In the genomic region with DNA sequence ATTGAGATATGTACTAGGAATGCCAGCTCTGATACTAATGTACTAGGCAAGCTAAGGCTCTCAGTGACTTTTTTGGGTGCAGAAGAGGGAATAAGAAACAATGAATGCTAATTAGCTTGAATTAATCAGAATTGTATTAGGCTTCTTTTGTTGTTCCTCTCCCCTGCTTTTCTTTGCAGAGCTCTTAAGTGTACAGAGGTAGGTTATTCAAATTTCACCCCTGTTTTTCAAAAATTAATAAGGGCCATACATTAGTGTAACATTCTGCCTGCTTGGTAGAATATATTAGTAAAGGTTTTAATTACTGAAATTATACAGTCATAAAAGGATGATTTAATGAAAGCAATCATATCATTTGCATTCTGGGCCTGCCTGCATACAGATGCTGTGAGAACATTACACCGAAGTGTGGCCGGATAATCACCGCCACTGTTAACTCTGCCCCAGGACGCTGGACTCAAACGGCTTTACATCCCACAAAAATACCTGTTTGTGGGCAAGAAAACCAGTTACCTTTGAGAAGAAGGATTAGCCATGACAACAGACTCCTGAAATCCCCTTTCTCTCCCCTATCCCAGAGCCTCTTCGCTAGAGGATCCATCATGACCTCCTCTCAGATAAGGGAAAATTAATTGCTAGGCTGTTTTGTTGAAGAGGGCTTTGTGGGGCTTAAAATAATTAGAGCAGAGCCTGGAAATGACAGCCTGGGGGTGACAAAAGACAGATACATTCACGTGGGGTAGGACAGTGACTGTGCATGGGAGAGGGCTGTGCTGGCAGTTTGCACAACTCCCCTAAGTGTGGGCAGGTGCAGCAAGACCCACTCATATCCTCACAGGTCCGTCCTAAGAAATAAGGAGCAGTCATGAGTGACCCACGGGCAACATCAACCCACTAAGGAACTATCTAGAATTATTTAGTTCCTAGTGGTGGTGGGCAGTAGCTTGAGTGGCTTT, we compare ENCODE assay signal across 28 mouse cellular contexts. TPM values are rescaled to one million over a fixed set of nuclear protein-coding genes. Genes with fewer than 3 reads are reported as not detected.
DNase-seq lines count a peak whose midpoint lies in the region; ATAC-seq lines count a peak whose summit lies in the region.
"Had no signal": no experiment of that assay in that cellular context is flagged by ENCODE, and none has a peak within 500 bp of the region (broad histone marks: within the 10 kb centered on the region; RNA-seq: fewer than 3 reads in every experiment).

No protein-coding gene starts in this region.

- H3K9ac ChIP-seq in forebrain, embryonic 13.5 days, result no peak overlapping the region
- H3K9ac ChIP-seq in midbrain, embryonic 14.5 days (replicated peaks; ENCODE audit: low read length), result no peak overlapping the region
- H3K9ac ChIP-seq in hindbrain, embryonic 16.5 days (ENCODE audit: low read depth, low read length), result no peak overlapping the region
- H3K9ac ChIP-seq: embryonic facial prominence, embryonic 15.5 days; limb, embryonic 12.5 days; liver, embryonic 12.5 days had no signal

- no peaks in the 10 kb centered on the region for H3K27me3 ChIP-seq in forebrain, embryonic 13.5 days
- no peaks in the 10 kb centered on the region for H3K27me3 ChIP-seq in forebrain, embryonic 10.5 days (ENCODE audit: poor library complexity, severe bottlenecking)
- H3K27me3 ChIP-seq in midbrain, embryonic 14.5 days (ENCODE audit: control insufficient read depth, insufficient read depth, low read length), result no peaks in the 10 kb centered on the region
- no peaks in the 10 kb centered on the region for H3K27me3 ChIP-seq in midbrain, embryonic 10.5 days (ENCODE audit: low read depth, poor library complexity, severe bottlenecking)
- no peaks in the 10 kb centered on the region for H3K27me3 ChIP-seq in hindbrain, embryonic 16.5 days (replicated peaks; ENCODE audit: control insufficient read depth, insufficient read depth, low read length)
- H3K27me3 ChIP-seq: embryonic facial prominence, embryonic 15.5 days; limb, embryonic 12.5 days; liver, embryonic 12.5 days; Patski had no signal

- ATAC-seq in forebrain, embryonic 13.5 days, result peak; percentile 58
- peak; percentile 60; the same call in 1 of the 2 replicates for ATAC-seq in midbrain, embryonic 14.5 days (ENCODE audit: low FRiP score, low TSS enrichment)
- ATAC-seq in hindbrain, embryonic 16.5 days, result peak; percentile 71
- ATAC-seq: CD4-positive, CD25-positive, alpha-beta regulatory T cell, adult 4 months; inflammation-experienced regulatory T-cells, adult 6 months; liver, embryonic 12.5 days; Patski had no signal

- H3K27ac ChIP-seq in forebrain, embryonic 13.5 days, result 0 out of 2 replicates have a peak overlapping the region, but pooled peaks have one; percentile 8
- no peak overlapping the region for H3K27ac ChIP-seq in forebrain, embryonic 10.5 days
- peak overlapping the region; percentile 71 for H3K27ac ChIP-seq in midbrain, embryonic 14.5 days (replicated peaks; ENCODE audit: low read depth, low read length)
- no peak overlapping the region for H3K27ac ChIP-seq in midbrain, embryonic 10.5 days (replicated peaks)
- H3K27ac ChIP-seq in hindbrain, embryonic 16.5 days (ENCODE audit: low read depth, low read length), result peak overlapping the region; percentile 37; the same call in 1 of the 2 replicates
- H3K27ac ChIP-seq: embryonic facial prominence, embryonic 15.5 days; limb, embryonic 12.5 days; liver, embryonic 12.5 days had no signal

- no peak overlapping the region for H3K4me2 ChIP-seq in forebrain, embryonic 13.5 days
- H3K4me2 ChIP-seq in midbrain, embryonic 14.5 days (ENCODE audit: low read length), result no peak overlapping the region
- no peak overlapping the region for H3K4me2 ChIP-seq in hindbrain, embryonic 16.5 days (ENCODE audit: low read length)
- H3K4me2 ChIP-seq: embryonic facial prominence, embryonic 15.5 days; limb, embryonic 12.5 days; liver, embryonic 12.5 days had no signal

- H3K9me3 ChIP-seq in forebrain, embryonic 13.5 days (replicated peaks), result no peaks in the 10 kb centered on the region
- no peaks in the 10 kb centered on the region for H3K9me3 ChIP-seq in forebrain, embryonic 10.5 days
- H3K9me3 ChIP-seq in midbrain, embryonic 14.5 days (ENCODE audit: control insufficient read depth, low read length), result no peaks in the 10 kb centered on the region
- no peaks in the 10 kb centered on the region for H3K9me3 ChIP-seq in midbrain, embryonic 10.5 days (replicated peaks)
- no peaks in the 10 kb centered on the region for H3K9me3 ChIP-seq in hindbrain, embryonic 16.5 days (ENCODE audit: control insufficient read depth, low read length)
- H3K9me3 ChIP-seq: embryonic facial prominence, embryonic 15.5 days; limb, embryonic 12.5 days; liver, embryonic 12.5 days had no signal

- no peaks in the 10 kb centered on the region for H3K36me3 ChIP-seq in forebrain, embryonic 13.5 days (ENCODE audit: poor library complexity, severe bottlenecking)
- H3K36me3 ChIP-seq in forebrain, embryonic 10.5 days (replicated peaks), result no peaks in the 10 kb centered on the region
- no peaks in the 10 kb centered on the region for H3K36me3 ChIP-seq in midbrain, embryonic 14.5 days (ENCODE audit: control insufficient read depth, insufficient read depth, low read length)
- no peaks in the 10 kb centered on the region for H3K36me3 ChIP-seq in midbrain, embryonic 10.5 days
- no peaks in the 10 kb centered on the region for H3K36me3 ChIP-seq in hindbrain, embryonic 16.5 days (ENCODE audit: control insufficient read depth, insufficient read depth, low read length)
- H3K36me3 ChIP-seq: embryonic facial prominence, embryonic 15.5 days; limb, embryonic 12.5 days; liver, embryonic 12.5 days had no signal

- WGBS in forebrain, embryonic 13.5 days, result 35% methylated on average over 9 of the region's 9 CpGs
- WGBS in forebrain, embryonic 10.5 days, result 56% methylated on average over 9 of the region's 9 CpGs
- WGBS in midbrain, embryonic 14.5 days, result 37% methylated on average over 9 of the region's 9 CpGs
- WGBS in midbrain, embryonic 10.5 days, result 69% methylated on average over 9 of the region's 9 CpGs
- WGBS in hindbrain, embryonic 16.5 days, result 48% methylated on average over 9 of the region's 9 CpGs

- H3K4me3 ChIP-seq in forebrain, embryonic 13.5 days, result no peak overlapping the region
- H3K4me3 ChIP-seq in forebrain, embryonic 10.5 days, result no peak overlapping the region
- H3K4me3 ChIP-seq in midbrain, embryonic 14.5 days (replicated peaks; ENCODE audit: low read depth, low read length), result no peak overlapping the region
- no peak overlapping the region for H3K4me3 ChIP-seq in midbrain, embryonic 10.5 days
- no peak overlapping the region for H3K4me3 ChIP-seq in hindbrain, embryonic 16.5 days (ENCODE audit: low read length)
- H3K4me3 ChIP-seq: embryonic facial prominence, embryonic 15.5 days; limb, embryonic 12.5 days; liver, embryonic 12.5 days had no signal

- DNase-seq in forebrain, embryonic 10.5 days (ENCODE audit: extremely low spot score, low spot score), result no peak
- peak; percentile 49 for DNase-seq in midbrain, embryonic 14.5 days
- no peak for DNase-seq in midbrain, embryonic 10.5 days (ENCODE audit: low spot score)
- no peak for DNase-seq in kidney, postnatal 4 days
- no peak for DNase-seq in heart, postnatal 4 days
- DNase-seq: adrenal gland, postnatal 25 days; cerebellum, adult 11-12 months; cerebellum, postnatal 25 days; embryo, embryonic 11 days; gastrocnemius, postnatal 36 days; heart, postnatal 10 days; kidney, adult 8-10 months; kidney, postnatal 36 days; lung, adult 2 months; right cerebral cortex, postnatal 14 days; spleen, adult 18-20 months; thymus, postnatal 25 days had no signal

- peaks cover 9% of the 10 kb centered on the region for H3K4me1 ChIP-seq in forebrain, embryonic 13.5 days
- peaks cover 22% of the 10 kb centered on the region for H3K4me1 ChIP-seq in forebrain, embryonic 10.5 days
- H3K4me1 ChIP-seq in midbrain, embryonic 14.5 days (ENCODE audit: control insufficient read depth, insufficient read depth, low read length), result peaks cover 4% of the 10 kb centered on the region; the same call in 1 of the 2 replicates
- peaks cover 9% of the 10 kb centered on the region for H3K4me1 ChIP-seq in midbrain, embryonic 10.5 days
- H3K4me1 ChIP-seq in hindbrain, embryonic 16.5 days (ENCODE audit: control insufficient read depth, insufficient read depth, low read depth, low read length), result no peaks in the 10 kb centered on the region
- H3K4me1 ChIP-seq: embryonic facial prominence, embryonic 15.5 days; limb, embryonic 12.5 days had no signal

RNA-seq across cellular contexts. Expression of a gene that starts 49.3 kb away (rescaled TPM):
- not detected in 2 replicates for polyA plus RNA-seq in forebrain, embryonic 13.5 days (2015; fragmentation: Nextera tagmentation; extraction: Ambion mirVana)
- polyA plus RNA-seq in forebrain, embryonic 10.5 days (2016; fragmentation: Nextera tagmentation; extraction: Ambion mirVana), result not detected in 2 replicates
- not detected in 2 replicates for polyA plus RNA-seq in midbrain, embryonic 14.5 days (2014; fragmentation: Nextera tagmentation; extraction: Ambion mirVana)
- not detected in 2 replicates for polyA plus RNA-seq in midbrain, embryonic 10.5 days (2016; fragmentation: Nextera tagmentation; extraction: Ambion mirVana)
- not detected in 2 replicates for polyA plus RNA-seq in hindbrain, embryonic 16.5 days (2015; fragmentation: Nextera tagmentation; extraction: Ambion mirVana)
- not detected for total RNA-seq in heart, postnatal 4 days (2021)
- total RNA-seq: adrenal gland, postnatal 25 days; ES-E14; gastrocnemius, postnatal 36 days; heart, postnatal 10 days; left cerebral cortex, postnatal 10 days; megakaryocyte-erythroid progenitor cell, adult 5-6 weeks had no signal
- polyA plus RNA-seq: CD4-positive, CD25-positive, alpha-beta regulatory T cell, adult 4 months; embryonic facial prominence, embryonic 15.5 days; inflammation-experienced regulatory T-cells, adult 6 months; limb, embryonic 12.5 days; liver, embryonic 12.5 days; lung, adult 2 months; Patski had no signal

Comparison
In these comparisons a context has a peak if more than half of its experiments do, and no peak if none do; other contexts are left out.
1. H3K27ac ChIP-seq: peak in forebrain, embryonic 13.5 days (single experiment), midbrain, embryonic 14.5 days (single experiment) and hindbrain, embryonic 16.5 days (single experiment); none in forebrain, embryonic 10.5 days (single experiment) and midbrain, embryonic 10.5 days (single experiment).
2. Peak in every context shown above with its lines, with median percentiles within 50 percentile points of each other: ATAC-seq.